Mouse (Mus musculus) macrophage (primary cell): ENCODE data around the gene Specc1. TPM values are rescaled to one million over a fixed set of nuclear protein-coding genes. Genes with fewer than 3 reads are reported as not detected.

Experiments
- H3K27ac ChIP-seq: fragments of 350-480 bp; formaldehyde crosslinking; 2 replicates; pipeline ENCODE4 v1.9.0; 2021
- H3K36me3 ChIP-seq: fragments of 350-480 bp; formaldehyde crosslinking; 2 replicates; pipeline ENCODE4 v1.9.0; 2021; ENCODE audit errors: inconsistent target
- H3K4me3 ChIP-seq: fragments of 350-480 bp; formaldehyde crosslinking; 2 replicates; pipeline ENCODE4 v1.9.0; 2021; ENCODE audit errors: inconsistent target
- H3K79me2 ChIP-seq: fragments of 350-480 bp; formaldehyde crosslinking; 2 replicates; pipeline ENCODE4 v1.9.0; 2021; ENCODE audit errors: inconsistent target
- WGBS: methylation state at CpG from one replicate; pipeline ENCODE4 v1.1.7; 2026; ENCODE audit warnings: inconsistent platforms; ENCODE audit not compliant: missing documents; 5-methylcytosine and 5-hydroxymethylcytosine counted together
- polyA plus RNA-seq: library from polyadenylated mRNA; stranded (reverse); fragments of 250-400 nt; gene quantifications from 3 replicates; pipeline ENCODE4 v1.2.4, GENCODE M21; 2018; ENCODE audit warnings: inconsistent platforms
- total RNA-seq, 78 experiments: library from RNA; depleted of rRNA; stranded (reverse); fragments of 250-400 nt; gene quantifications; 1 replicate in 9 of 78; 2 replicates in 24 of 78; 3 replicates in 43 of 78; 4 replicates in 2 of 78; pipeline ENCODE4 v1.2.4; 2018; ENCODE audit warnings: inconsistent platforms in 56 of 78

Specc1 gene
- 100 to 1,000 TPM; 108 to 489 (median 223) TPM for total RNA-seq (2018; cell fraction: chromatin; rRNA removed)
- 10 to 100 TPM; 40.0 to 93.7 (median 56.5) TPM for total RNA-seq (2018; cell fraction: cytosol; rRNA removed)
- total RNA-seq (2018; cell fraction: nucleus; rRNA removed) = 100 to 1,000 TPM in 16 of 26 experiments, 10 to 100 TPM in 10; 62.2 to 262 (median 130) TPM
- polyA plus RNA-seq = 39.2 to 116 TPM (median 77.7 TPM) in 3 replicates

DNA sequence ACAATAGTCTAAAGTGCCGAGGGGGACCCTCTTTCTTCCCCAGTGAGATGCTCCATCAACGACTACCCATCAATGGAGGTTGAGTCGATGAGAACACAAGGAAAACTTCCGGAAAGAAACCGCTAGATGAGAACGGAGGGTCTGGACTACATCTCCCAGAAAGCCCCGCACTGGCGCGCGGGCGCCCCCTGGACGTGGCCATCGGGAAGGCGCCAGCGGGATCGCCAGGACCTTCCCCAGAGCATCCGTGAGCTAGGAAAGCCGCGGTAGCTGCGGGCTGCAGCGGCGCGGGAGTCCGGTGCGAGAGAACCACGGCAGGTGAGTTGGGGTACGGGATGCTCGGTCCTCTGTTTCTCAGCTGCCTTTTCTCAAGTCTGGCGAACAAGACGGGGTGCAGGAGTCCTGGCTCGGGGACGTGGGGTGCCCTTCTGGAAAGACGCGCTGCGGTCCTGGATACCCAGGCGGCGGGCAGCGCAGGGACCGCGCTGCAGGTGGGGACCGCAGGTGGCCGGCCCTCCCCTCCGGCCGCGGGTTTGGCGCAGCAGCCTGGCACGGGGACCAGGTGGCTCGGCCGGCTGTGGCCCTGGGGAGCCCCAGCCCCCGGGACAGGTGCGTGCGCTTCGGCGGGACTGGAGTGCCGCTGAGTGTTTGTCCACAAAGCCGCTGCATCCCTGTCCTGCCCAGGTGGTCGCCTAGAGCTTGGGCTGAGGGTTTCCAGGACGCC, at the start of gene Specc1:
Specc1 (plus strand) TSS at position 192 of the 724 bp plus-strand sequence.
- Histone ChIP-seq H3K27ac (no peak within 1 kb of the TSS), H3K79me2 (no peaks in the 10 kb centered on the region), H3K36me3 (no peaks in the 10 kb centered on the region), H3K4me3 (peak within 1 kb of the TSS; percentile 7; the same call in 1 of the 2 replicates)
- WGBS = under 1% methylated on average over 58 of the region's 58 CpGs

DNA sequence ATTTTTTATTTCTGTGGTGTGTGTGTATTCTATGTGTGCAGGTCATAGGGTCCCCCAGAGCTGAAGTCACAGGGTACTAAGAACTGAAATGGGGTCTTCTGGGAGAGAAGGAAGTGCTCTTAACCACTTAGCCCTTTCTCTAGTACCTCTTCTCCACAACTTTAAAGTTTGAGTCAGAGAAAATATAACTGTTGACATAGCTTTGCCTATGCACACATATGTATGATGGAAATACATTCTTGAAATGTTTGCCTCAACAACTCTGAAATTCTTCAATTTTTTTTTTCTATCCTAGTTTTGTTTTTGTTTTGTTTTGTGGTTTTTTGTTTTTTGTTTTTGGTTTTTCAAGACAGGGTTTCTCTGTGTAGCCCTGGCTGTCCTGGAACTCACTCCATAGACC, 48.2 kb upstream of the Specc1 start:
- H3K36me3 ChIP-seq = peaks cover 42% of the 10 kb centered on the region
- no peak overlapping the region for H3K27ac ChIP-seq
- no peak overlapping the region for H3K4me3 ChIP-seq

DNA sequence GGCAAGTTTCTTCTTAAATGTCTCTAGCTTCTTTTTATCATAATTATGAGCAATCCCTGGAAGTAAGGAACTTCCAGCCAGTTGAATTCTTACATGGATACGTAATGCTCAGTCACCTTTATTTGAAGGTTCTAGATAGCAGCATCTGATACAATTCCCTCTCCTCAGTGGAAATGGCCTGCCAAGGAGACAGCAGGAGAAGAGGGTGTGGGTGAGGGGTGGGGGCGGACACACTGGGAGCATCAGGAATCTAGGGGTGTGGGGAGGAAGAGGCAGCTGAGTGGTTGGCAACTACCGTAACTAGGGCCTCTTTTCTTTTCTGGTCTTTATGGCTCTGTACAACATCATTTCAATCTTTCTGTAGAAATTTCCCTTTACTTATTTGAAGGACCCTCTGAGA, 36.9 kb upstream of the Specc1 start:
- peaks cover 66% of the 10 kb centered on the region for H3K36me3 ChIP-seq
- no peak overlapping the region for H3K27ac ChIP-seq
- WGBS = 89% methylated on average over 3 of the region's 3 CpGs
- H3K79me2 ChIP-seq = peaks cover 100% of the 10 kb centered on the region
- H3K4me3 ChIP-seq = no peak overlapping the region

More for the DNA sequence above, 48.2 kb upstream of the Specc1 start:
- peaks cover 97% of the 10 kb centered on the region for H3K79me2 ChIP-seq

DNA sequence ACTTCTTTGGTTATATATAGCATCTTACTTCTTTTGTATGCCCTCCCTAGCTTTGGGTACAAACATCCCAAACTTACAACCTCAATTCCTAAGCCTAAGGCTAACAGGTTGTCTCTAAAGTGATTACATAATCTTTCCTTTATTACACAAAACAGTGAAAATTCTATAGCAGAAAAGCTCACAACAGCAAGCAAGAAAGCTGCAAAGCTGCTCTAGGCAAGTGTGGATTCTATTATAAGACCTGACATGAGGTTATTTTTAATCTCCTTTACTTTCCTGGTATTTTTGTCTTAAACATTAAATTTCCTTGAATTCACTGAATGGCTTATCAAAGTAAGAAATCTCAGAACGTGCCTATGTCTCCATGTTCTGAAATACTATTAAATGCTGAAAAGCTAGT, 33.3 kb upstream of the Specc1 start:
- peaks cover 100% of the 10 kb centered on the region for H3K79me2 ChIP-seq
- peaks cover 41% of the 10 kb centered on the region for H3K36me3 ChIP-seq
- H3K27ac ChIP-seq = no peak overlapping the region
- 63% methylated on average over 1 of the region's 1 CpGs for WGBS
- H3K4me3 ChIP-seq = no peak overlapping the region

DNA sequence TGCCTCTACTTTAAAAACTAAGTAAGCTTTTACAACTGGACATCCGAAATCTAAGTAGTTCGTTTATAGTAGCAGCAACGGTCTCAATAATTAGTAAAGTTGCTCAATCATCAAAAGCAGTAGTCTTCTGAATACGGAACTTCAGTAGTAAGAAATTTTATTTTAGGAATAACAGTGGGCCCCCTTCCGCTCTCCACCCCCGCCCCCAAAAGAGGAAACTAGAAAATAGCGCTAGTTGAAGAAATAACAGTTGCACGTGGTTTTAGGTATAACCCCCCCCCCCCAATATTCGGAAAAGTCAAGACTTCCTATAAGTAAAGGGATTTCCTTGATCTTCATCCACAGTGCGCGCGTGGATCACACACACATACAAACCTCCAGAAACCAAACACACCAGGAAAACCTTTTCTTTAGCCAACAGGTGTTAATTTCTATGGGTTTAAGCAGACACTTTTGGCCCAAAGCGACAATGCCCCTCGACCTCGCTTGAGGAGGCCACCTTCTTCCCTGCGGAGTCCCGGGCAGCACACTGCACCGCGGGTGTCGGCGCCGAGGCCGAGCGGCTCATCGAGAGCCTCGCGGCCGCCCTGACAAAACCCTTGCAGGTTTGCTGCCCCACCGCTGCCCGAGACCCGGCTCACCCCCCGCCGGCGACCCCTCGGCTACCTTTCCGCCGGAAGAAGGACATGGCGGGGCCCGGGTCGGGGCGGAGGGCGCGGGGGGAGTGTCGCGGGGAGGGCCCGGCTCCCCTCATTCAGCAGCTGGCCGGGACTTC, 27.1 kb upstream of the Specc1 start:
- H3K4me3 ChIP-seq = peak overlapping the region; percentile 54
- peak overlapping the region; percentile 98 for H3K27ac ChIP-seq
- H3K79me2 ChIP-seq = peaks cover 51% of the 10 kb centered on the region
- 2% methylated on average over 39 of the region's 47 CpGs for WGBS
- H3K36me3 ChIP-seq = 0 out of 2 replicates have a peak, but pooled peaks cover 1% of the 10 kb centered on the region

DNA sequence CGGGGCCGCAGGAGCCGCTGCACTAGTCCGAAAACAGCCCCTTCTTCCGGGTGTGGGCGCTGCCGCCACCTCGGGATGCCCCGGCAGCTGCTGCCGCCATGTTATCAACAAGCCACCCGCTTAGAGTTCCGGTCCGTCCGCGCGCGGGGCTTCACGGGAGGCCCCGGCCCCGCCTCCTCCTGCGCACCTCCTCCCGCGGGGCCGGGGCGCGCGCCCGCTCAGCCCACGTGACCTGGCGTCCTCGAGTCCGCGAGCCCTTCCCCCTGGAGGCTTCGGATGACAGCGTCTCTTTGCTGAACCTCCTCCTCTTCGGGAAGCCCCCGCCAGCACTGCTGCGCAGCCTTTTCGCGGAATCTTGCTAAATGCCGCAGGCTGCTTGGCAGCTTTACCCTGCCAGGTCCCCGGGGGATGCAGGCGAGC, 26.5 kb upstream of the Specc1 start, which contains the start of gene Akap10:
Akap10 (minus strand) TSS at position 155 of the 420 bp plus-strand sequence.
- Histone ChIP-seq H3K4me3 (peak within 1 kb of the TSS; percentile 66), H3K27ac (peak within 1 kb of the TSS; percentile 98), H3K36me3 (no peaks in the 10 kb centered on the region), H3K79me2 (peaks cover 45% of the 10 kb centered on the region)
- under 1% methylated on average over 30 of the region's 43 CpGs for WGBS

DNA sequence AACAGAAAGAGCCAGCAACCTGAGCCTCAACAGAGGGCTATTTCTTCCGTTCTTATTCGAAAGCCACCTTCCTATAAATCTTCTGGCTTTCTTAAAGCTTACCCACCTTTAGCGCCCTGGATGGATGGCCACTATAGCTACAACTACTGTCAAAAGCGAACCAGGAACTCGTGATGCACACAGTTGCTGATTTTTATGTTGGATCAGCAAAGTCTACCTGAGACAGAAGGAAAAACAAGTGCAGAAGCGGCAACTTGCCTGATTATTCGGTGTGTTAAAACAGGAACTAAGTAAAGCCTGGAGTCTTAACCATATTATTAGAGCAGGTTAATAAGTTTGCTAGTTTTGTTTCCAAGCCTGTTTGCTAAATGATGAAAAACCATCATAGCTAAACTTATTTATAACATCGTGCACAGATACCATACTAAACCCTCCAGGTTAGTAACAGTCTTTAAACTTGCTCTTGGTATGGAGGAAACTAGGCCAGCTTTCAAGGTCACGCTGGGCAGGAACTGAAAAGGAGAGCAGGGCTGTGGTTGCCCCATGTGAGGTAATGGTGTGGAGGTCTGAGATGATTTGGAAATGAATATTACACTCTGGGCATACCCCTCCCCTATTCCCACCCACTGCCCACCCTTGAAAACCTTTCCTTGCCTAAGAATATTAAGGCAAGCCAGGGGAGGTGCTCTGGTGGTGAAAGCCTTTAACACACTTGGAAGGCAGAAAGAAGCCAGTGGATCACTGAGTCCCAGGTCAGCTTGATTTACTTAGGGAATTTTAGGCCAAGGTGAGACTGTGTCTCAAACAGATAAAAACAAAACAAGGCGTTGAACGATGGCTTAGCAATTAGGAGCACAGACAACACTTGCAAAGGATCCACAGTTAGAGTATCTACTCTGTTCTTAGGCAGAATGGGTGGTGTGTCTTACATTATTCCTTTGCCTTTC, 25.6 kb upstream of the Specc1 start:
- 17% methylated on average over 11 of the region's 11 CpGs for WGBS

DNA sequence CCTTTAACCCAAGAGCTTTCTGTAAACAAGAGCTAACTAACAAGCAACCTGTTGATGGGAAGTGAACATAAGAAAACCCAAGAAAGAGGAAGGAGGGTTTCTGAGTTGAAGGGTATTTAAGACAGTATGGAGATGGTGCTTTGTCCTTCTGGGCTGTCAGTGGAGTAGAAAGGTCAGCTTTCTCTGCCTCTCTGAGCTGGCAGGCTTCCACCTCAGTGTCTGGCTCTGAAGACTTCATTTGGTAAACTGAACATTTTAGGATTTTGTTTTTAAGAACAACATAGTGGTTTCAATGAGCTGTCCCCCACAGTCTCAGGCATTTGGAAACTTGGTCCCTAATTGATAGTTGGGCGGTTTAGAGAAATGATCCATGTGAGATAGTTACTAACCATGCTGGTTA, 18.8 kb upstream of the Specc1 start:
- no peak overlapping the region for H3K4me3 ChIP-seq
- H3K79me2 ChIP-seq = no peaks in the 10 kb centered on the region
- no peaks in the 10 kb centered on the region for H3K36me3 ChIP-seq
- 100% methylated on average over 1 of the region's 1 CpGs for WGBS
- no peak overlapping the region for H3K27ac ChIP-seq

More for the DNA sequence above, 25.6 kb upstream of the Specc1 start:
- Histone ChIP-seq H3K79me2 (peaks cover 37% of the 10 kb centered on the region), H3K4me3 (peak overlapping the region; percentile 66), H3K27ac (peak overlapping the region; percentile 98), H3K36me3 (no peaks in the 10 kb centered on the region)

DNA sequence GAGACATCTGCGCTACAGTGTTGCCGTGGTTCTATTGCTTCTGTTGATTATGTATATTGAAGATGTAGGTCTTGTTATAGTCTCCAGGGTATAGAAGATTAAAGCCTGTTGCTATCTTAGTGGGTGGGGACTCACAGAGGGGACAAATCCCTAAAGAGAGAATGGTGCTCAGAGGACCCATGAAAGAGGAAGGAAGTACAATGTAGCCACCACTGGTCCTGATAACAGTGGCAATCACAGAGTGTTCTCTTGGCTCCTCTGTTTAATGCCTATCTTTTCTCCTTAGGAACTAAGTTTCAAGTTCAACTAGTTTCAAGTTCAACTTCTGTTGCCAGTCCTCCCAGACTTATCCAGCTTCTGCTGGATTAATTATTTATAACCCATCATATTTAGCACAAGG, 13.7 kb upstream of the Specc1 start:
- Histone ChIP-seq H3K27ac (no peak overlapping the region), H3K79me2 (no peaks in the 10 kb centered on the region), H3K36me3 (no peaks in the 10 kb centered on the region), H3K4me3 (no peak overlapping the region)
- WGBS = 71% methylated on average over 2 of the region's 2 CpGs

DNA sequence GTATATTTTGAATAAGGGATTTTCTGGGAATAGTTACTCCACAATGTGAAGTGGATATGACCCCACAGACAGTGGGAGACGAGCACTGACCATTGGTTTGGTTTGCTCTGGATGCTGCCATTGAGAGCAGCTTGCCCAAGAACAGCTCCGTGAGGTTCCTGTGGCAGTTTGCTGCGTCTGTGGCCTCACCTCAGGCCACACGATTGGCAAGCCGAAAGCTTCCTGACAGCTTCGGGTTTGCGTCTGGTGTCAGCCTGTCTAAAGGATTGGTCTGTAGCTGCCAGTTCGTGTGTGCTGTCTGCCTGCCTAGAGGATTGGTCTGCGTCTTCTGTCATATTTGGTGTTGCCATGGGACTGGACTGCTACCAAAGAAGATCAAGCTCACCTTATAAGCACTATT, 12.1 kb upstream of the Specc1 start:
- 57% methylated on average over 9 of the region's 9 CpGs for WGBS
- no peaks in the 10 kb centered on the region for H3K36me3 ChIP-seq
- no peak overlapping the region for H3K4me3 ChIP-seq
- no peak overlapping the region for H3K27ac ChIP-seq
- H3K79me2 ChIP-seq = no peaks in the 10 kb centered on the region

DNA sequence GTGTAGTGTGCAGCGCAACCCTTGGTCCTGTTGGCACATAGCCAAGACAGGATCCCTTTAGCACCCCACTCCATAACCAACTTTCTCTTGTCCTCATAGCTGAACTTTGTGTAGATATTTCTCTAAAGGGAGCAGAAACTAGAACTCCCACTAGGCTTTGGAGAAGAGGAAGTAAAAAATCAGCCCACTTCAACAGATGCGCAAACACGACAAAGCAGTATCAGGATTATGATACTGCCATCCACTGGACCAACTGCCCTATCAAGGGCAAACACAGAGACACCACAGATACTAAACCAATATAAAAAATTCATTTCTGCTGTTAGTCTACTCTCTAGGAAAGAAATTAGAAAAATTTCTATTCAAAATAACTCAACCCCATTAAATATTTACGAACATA, 10.0 kb upstream of the Specc1 start:
- 63% methylated on average over 3 of the region's 4 CpGs for whole genome bisulfite sequencing
- Histone ChIP-seq H3K4me3 (no peak overlapping the region), H3K27ac (no peak overlapping the region), H3K36me3 (no peaks in the 10 kb centered on the region), H3K79me2 (no peaks in the 10 kb centered on the region)

DNA sequence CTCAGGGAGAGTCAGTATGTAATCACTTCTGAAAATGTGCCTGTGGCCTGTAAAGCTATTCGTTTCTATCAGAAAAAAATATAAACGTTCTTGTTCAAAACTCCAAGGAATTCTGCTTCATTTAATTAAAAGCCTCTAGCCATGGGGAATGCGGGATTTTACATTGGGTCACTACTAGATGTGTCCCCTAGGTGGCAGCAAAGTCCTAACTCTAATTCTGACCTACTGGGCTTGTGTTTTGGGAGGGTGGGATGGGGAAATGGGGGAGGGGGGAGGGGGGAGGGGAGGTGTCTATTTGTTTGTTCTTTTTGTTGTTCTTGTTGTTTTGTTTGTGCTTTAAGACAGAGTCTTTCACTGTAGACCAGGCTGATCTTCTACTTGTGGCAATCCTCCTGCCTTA, 7.2 kb upstream of the Specc1 start:
- no peaks in the 10 kb centered on the region for H3K79me2 ChIP-seq

DNA sequence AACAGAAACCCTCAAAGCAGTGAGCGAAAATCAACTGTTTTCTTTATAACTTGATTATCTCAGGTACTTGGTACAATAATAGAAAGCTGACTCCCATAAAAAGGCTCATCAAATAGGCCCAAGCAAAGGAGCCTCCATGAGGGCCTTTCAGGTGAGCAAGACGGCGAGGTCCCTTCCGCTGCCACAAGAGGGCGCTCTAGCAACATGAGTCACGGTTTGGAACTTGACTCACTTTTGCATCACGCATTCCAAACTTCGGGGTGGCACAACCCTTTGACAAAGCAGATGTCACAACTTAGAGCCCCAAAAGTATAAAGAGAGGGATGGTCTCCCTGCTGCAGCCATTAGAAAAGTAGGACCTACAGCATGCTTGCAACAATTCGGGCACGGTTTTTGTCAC, 5.9 kb upstream of the Specc1 start:
- 22% methylated on average over 10 of the region's 10 CpGs for WGBS
- no peak overlapping the region for H3K4me3 ChIP-seq

More for the DNA sequence above, 7.2 kb upstream of the Specc1 start:
- Histone ChIP-seq H3K36me3 (no peaks in the 10 kb centered on the region), H3K27ac (no peak overlapping the region), H3K4me3 (no peak overlapping the region)
- WGBS = 0% methylated on average over 3 of the region's 3 CpGs

DNA sequence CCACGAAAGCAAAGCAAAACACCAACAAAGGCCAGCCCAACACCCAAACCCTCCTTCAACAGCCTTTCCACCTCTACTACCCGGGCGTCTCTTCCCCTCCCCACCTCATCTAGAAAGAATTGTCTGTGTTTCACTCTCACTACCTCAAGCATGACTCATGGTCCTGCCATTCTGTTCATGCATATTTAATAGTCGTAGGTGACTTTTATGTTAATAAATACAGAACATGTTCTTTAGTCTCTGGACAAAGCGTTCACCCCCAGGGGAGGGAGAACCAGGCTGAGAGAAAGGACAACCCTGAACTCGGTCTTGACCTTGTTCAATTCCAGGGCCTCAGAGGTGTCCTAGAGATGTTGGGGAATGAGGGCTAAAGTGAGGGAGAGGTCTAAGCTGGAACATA, 1.4 kb upstream of the Specc1 start:
- 71% methylated on average over 6 of the region's 6 CpGs for WGBS
- Histone ChIP-seq H3K79me2 (no peaks in the 10 kb centered on the region), H3K4me3 (no peak overlapping the region), H3K36me3 (no peaks in the 10 kb centered on the region), H3K27ac (no peak overlapping the region)

More for the DNA sequence above, 5.9 kb upstream of the Specc1 start:
- Histone ChIP-seq H3K27ac (no peak overlapping the region), H3K79me2 (no peaks in the 10 kb centered on the region), H3K36me3 (no peaks in the 10 kb centered on the region)
